Mouse (Mus musculus) skeletal muscle tissue, adult 2 months (tissue): Measurements from ENCODE around the gene Cdc42ep4.

Experiments used
- DNase-seq: peaks from one replicate; pipeline ENCODE4 v3.0.0-alpha.2; 2012; ENCODE audit warnings: low read depth, low spot score

Gene Cdc42ep4

DNA sequence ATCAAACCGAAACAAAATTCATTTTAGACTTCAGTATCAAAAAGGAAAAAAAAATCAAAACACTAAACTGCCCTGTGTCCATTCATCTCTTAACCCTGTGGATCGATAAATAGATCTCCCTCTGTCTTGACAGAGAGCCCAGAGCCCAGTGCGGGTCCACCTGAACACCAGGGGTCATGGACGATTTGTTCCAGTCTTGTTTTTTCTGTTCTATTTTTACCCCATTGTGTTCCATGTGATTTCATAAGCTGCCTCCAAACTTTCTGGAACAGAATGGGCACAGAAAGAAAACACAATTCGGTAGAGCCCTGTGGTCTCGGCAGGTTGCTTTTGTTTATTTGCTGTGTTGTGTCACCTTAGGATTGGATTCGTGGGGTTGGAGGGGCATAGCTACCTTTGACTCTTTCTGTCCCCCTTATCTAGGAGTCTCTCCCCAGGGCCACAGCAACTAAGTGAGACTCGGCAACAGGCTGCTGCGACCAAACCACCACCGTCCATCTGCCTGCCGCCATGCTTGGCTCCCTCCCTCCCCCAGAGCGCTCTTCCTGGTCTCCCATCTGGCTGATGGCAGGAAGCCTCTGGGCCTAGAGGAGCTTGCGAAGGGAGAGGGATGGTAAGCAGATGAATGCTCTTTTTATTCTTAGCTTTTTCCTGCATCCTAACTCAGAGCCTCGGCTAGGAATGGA is 29.1 kb downstream of the Cdc42ep4 start:
- no peak for DNase-seq

DNA sequence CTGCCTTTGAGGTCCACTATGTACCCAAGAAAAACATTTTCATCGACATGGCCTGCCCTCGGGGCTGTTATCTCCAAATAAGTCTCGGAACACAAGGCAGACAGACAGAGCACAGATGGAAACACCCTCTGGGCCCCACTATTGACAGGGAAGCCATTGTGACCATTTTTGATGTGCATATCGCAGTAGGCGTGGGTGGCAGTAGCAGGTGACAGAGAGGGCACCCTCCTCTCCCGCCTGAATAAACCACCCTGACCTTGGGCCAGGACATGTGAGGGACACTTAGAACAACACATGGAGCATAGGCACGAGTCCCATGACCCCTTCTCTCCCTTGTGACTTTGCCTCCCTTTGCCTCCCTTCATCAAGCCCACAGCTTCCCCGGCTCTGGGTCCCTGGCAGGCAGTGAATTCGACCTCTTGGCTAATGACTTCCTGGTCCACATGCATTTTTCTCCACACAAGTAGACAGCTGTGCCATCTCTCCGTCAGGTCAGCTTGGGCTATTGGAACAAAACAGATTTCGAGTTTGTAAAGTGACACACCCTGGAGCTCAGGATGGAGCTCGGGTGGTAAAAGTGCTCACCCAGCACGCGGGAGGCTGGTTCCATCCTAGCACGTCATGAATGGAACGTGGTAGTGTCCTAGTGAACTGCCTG is 33.8 kb downstream of the Cdc42ep4 start:
- no peak for DNase-seq

GRCm38 (mm10) chr11:113716132-113716531 is 35.5 kb downstream of the Cdc42ep4 start:
- DNase-seq, result no peak

DNA sequence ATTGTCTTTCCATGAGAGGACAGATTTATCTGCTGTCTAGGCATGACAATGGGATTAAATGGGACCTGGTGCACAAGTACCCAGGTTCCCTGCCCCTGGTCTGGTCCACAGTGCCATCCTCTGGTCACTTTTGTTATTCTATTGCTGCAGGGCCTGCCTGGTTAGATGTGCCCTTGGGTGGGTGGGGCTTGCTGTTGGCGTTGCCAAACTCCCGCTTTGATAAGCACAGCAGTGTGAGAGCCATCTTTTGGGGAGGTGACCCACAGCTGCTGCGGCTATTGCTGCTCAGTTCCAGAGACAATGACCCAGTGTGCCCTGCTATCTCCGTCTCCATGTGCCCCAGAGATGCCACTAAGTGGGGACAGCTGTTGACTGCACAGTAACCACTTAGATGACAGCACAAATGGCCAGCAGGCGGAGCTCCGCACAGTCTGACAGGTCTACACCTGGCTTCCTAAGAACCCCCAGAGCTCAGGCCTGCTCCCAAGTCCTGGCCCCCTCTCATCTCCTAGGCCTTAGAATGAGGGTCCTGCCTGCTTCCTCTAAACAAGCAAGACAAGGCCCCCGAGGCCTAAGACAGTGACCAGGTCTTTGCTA is 36.5 kb downstream of the Cdc42ep4 start:
- no peak for DNase-seq

DNA sequence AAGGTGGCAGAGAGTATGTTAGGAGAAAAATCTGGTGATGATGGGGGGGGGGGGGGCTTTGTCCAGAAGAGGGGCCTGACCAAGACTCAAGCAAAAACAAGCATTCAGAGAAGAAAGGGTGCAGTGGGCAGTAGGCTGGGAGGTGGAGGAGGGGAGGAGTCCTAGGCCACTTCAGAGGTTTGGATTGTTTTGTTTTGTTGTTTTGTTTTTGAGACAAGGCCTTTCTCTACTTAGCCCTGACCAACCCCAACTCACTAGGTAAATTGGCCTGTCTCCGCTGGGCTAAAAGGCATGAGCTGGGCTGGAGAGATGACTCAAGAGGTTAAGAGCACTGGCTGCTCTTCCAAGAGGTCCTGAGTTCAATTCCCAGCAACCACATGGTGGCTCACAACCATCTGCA is 40.6 kb downstream of the Cdc42ep4 start:
- DNase-seq, result no peak

GRCm38 (mm10) chr11:113710257-113710777 is 41.4 kb downstream of the Cdc42ep4 start:
- no peak for DNase-seq

DNA sequence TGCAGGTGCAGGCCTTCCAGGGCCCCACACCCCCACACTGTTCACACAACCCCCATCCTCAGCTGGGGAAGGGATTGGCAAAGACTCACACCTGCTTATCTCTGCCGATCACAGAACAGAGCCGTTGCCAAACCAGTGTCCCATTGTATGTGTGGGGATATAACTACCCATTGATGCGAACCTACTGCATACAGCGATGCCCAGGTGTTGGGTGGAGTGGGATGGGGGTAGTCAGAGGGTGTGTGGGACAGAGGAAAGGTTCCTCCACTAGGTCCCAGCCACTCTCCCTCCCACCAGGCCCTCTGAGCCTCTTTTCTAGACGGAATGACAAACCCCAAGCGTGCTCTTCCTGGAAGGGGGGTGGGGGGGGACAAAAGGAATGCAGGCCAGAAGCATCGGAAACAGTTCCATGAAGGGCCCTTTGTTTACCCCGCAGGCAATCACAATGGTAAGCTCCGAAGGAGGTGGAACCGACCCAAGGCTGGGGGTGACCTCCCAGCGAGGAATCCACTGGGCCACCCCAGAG is 41.9 kb downstream of the Cdc42ep4 start, which contains the start of gene Cpsf4l:
Cpsf4l (minus strand) TSS at position 287 of the 526 bp plus-strand sequence.
- DNase-seq, result no peak

DNA sequence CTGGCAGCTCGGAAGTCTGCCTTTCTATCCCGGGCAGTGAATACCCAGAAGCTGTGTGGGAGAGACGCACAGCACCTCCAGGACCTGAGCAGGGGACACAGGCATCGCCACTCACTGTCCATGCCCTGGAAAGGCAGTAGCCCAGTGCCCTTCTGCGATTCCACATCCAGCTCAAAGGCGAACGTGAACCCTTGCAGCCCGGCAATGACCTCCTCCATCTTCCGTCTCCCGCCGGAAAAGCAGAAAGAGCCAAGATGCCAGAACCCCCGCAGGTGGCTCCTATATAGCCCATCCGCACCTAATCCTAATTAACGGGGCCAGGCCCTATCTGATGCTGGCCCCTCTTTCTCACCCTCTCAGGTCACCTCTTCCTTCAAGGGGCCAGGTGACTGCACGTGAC is 42.4 kb downstream of the Cdc42ep4 start:
- no peak for DNase-seq

- DNase-seq, result no peak
Measured at GRCm38 (mm10) chr11:113708629-113709213, 43.0 kb downstream of the Cdc42ep4 start.

DNA sequence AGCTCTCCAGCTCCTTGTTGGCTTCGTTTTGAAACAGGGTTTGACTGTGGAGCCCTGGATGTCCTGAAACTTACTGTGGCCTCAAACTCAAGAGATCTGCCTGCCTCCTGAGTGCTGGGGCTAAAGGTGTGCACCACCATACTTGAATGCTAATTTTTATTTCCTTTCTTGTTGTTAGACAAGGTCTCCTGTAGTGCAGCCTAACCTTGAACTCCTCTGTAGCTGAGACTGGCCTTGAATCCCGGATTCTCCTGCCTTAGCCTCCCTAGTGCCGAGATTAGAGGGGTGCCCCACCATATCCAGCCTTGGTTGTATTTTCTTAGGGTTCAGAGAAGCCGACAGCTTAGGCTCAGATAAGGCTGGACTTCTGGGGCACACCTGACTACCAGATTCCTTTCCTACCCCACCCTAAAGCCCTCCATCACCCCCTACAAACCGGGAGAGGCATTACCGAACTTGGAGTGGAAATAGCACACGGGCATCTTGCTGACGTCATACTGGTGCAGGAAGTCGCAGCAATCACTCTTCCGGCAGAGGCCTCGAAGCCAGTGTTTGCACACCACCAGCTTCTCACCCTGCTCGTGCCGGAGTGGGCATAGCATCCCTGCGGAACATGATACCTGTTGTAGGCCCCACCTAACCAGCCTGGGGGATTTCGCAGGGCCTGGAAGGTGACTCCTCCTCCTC is 45.6 kb downstream of the Cdc42ep4 start:
- no peak for DNase-seq

DNA sequence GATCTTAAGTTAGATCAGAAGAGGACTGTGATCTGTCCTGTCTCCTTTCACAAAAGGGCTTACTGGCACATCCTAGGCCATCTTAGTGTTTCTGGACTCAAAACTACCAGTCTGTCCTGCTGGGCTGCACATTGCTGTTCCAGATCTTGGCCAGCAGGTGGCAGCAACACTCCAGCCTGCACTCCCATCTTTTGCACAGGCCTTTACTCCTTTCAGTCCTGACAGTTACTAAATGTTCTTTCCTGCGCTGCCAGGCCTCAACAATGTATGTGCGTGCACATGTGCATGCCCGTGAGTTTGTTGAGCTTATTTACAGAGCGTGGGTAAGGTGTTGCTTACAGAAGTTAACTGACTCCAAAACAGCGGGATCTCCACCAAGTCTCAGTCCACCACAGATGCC is 47.9 kb downstream of the Cdc42ep4 start:
- peak; percentile 55 for DNase-seq

DNA sequence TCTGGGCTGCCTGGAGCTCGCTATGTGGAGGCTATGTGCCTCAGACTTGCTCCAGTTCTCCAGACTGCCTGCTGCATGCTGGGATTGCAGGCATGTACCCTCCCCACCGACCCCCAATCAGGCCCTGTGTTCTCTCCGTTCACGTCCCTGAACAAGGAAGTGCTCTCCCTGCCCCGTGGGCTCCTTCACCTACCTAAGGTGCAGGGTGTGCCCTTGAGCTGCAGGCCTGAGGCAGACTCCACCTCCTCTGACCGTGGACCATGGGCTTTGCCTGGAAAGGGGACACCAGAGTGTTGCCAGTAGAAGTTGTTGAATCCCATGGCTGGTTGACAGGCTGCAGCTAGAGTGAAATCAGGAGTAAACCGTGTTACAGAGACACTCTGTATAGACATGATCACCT is 52.0 kb downstream of the Cdc42ep4 start:
- DNase-seq, result no peak

GRCm38 (mm10) chr11:113698013-113698545 is 53.6 kb downstream of the Cdc42ep4 start:
- no peak for DNase-seq

GRCm38 (mm10) chr11:113697571-113697970 is 54.1 kb downstream of the Cdc42ep4 start:
- no peak for DNase-seq

DNA sequence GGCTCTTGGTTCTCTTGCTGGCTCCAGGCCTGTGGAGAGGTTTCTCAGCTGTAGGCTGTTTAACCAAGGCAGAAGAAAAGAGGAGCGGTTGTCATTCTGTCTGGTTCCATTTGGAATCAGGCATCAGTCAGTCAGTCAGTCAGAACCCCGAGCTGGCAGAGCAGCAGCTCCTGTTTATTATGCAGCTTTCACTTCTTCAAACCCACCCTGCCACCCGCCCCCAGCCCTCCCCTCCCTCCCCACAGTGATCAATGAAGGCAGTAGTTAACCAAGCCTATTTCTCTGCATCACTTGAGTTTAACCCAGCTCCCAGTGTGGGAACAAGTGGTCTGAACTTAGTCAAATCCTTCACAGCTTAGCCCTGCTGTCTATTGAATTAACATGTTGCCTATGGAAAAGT is 59.8 kb downstream of the Cdc42ep4 start:
- no peak for DNase-seq

DNA sequence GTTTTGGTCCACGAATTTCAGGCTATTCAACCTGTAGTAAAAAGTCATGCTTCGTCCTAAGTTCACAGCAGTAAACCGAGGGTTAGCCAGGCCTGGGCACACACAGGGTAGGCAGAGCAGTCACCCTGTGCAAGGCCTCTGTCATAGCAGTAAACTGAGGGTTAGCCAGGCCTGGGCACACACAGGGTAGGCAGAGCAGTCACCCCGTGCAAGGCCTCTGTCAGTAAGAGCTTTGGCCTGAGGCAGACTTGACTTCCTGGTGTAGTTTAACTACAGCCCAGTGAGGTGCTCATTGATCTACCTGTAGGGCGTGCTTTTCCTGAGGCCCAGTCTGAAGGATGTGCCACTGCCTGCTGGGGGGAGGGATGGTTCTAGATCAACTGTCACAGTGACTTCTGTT is 60.4 kb downstream of the Cdc42ep4 start:
- DNase-seq, result no peak

DNA sequence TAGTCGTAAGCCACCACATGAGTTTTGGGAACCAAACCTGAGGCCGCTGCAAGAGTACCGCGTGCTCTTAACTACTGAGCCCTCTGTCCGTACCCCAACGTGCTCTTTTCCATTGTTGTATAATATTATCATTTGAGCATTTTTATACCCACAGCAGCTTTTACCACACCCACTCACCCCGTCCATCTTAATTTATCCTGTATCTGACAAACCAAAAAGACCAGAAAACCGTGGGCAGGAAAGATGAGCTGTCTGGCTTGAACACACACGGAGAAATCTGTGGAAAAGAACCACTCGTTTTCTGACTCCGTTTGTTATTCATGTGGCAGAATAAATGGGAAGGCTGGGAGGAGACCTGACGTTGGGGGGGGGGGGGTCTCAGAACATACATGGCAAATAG is 61.2 kb downstream of the Cdc42ep4 start:
- no peak for DNase-seq

- DNase-seq, result no peak
Measured at GRCm38 (mm10) chr11:113687031-113687430, 64.7 kb downstream of the Cdc42ep4 start.

DNA sequence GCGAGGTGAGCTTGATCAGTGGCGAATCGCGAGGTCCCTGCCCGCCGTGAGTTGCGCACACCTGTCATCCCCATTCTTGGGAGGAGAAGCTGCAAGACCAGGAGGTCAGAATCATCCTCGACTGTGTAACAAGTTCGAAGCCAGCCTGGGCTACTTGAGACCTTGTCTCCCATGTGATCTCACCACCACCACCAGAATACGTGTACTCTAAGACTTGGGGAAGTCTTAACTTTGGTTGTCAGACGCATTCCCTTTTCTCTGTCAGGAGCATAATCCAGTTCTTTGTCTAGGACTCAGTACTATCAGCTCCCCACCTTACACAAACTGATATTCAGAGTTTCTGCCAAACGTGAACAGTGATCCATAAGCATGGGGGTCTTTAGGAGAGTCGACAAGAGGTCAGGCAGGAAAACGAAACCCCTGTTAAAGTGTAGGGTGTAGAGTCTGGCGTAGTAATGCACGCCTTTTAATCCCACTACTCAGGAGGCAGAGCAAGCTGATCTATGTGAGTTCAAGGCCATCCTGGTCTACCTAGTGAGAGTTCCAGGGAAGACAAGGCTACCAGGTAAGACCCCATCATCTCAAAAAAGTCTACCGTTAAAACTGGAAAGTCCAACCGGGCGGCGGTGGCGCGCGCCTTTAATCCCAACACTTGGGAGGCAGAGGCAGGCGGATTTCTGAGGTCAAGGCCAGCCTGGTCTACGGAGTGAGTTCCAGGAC is 66.8 kb downstream of the Cdc42ep4 start:
- DNase-seq, result no peak

GRCm38 (mm10) chr11:113683957-113684706 is 67.5 kb downstream of the Cdc42ep4 start, which contains the start of the genes Fam104a and D11Wsu47e:
Fam104a (minus strand) TSS chr11:113684155.
D11Wsu47e (plus strand) TSS chr11:113684412.
- peak; percentile 96 for DNase-seq
